Mouse (Mus musculus): ENCODE data around the gene Olfr707. TPM values are rescaled to one million over a fixed set of nuclear protein-coding genes. Genes with fewer than 3 reads are reported as not detected.

The Olfr707 gene
- total and polyA plus RNA-seq, 2 experiments from 2014 or later = not detected

DNA sequence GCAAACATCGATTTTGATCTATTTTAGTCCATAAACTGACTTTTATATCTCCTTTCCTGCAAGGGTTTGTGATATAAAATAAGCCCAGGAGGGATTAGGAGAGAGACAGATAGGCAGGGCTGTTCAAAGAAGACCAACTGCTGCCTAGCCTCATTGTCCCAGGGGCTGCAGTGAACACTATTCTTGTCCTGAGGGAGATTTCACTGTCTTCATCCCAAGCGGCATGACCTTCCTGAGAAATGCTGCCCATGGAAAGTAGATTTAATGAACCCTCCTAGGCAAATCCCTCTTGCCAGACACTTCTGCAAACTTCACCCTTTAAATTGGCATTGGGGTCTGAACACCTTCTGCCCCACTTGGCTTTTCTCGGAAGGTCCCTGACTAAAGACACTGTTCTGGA, 24.2 kb downstream of the Olfr707 start, which contains the start of gene Olfr705:
TSS of gene Olfr705 (minus strand) at position 101 of the 400 bp plus-strand sequence.
- Histone ChIP-seq H3K36me3 (ENCODE audit: insufficient read depth, low read length) (no peaks in the 10 kb centered on the region), H3K9me3 (ENCODE audit: low read length) (no peaks in the 10 kb centered on the region), H3K4me2 (ENCODE audit: low read depth, low read length, poor library complexity, severe bottlenecking) (no peak within 1 kb of the TSS), H3K9ac (replicated peaks; ENCODE audit: low read length, poor library complexity, severe bottlenecking) (no peak within 1 kb of the TSS), H3K4me3 (ENCODE audit: low read depth, low read length) (no peak within 1 kb of the TSS), H3K27me3 (ENCODE audit: insufficient read depth, low read length) (no peaks in the 10 kb centered on the region), H3K27ac (ENCODE audit: low read depth, low read length) (no peak within 1 kb of the TSS), H3K4me1 (ENCODE audit: insufficient read depth, low read length) (no peaks in the 10 kb centered on the region)
- DNase-seq (ENCODE audit: low spot score) = no peak
- TF ChIP-seq CTCF (IDR thresholded peaks at IDR 0.05) = no peak
- 84% methylated on average over 3 of the region's 3 CpGs for WGBS
- no peak for ATAC-seq (ENCODE audit: low FRiP score)

DNA sequence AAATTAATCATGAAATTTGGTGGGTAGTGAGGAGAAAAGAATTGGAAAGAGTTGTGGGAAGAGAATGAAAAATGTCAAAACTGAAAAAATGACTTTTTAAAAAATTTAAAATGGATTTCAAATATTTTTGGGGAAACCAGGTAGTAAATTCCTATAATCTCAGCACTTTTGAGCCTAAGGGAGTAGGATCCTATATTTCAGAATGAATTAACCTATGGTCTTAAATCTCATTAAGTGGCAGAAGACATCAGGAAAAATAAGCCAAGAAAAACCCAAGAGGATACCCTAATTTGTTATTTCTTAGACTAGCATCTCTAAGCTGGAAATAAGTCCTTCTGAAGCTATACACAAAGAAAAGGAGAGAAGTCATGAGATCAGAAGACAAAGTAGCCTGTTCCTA, 38.2 kb downstream of the Olfr707 start, which contains the start of gene Olfr704:
TSS of gene Olfr704 (plus strand) at position 301 of the 400 bp plus-strand sequence.
- Histone ChIP-seq H3K4me1 (ENCODE audit: insufficient read depth, low read length) (no peaks in the 10 kb centered on the region), H3K27me3 (ENCODE audit: insufficient read depth, low read length) (no peaks in the 10 kb centered on the region), H3K4me3 (ENCODE audit: low read depth, low read length) (no peak within 1 kb of the TSS), H3K4me2 (ENCODE audit: low read depth, low read length, poor library complexity, severe bottlenecking) (no peak within 1 kb of the TSS), H3K27ac (ENCODE audit: low read depth, low read length) (no peak within 1 kb of the TSS), H3K9ac (replicated peaks; ENCODE audit: low read length, poor library complexity, severe bottlenecking) (no peak within 1 kb of the TSS), H3K9me3 (ENCODE audit: low read length) (no peaks in the 10 kb centered on the region), H3K36me3 (ENCODE audit: insufficient read depth, low read length) (no peaks in the 10 kb centered on the region)
- no peak for TF ChIP-seq CTCF (IDR thresholded peaks at IDR 0.05)
- DNase-seq (ENCODE audit: low spot score) (no peak), ATAC-seq (ENCODE audit: low FRiP score) (no peak)

GRCm38 (mm10) chr7:106843060-106843459, 58.0 kb downstream of the Olfr707 start, which contains the start of gene Olfr703:
TSS of gene Olfr703 (plus strand) at chr7:106843360.
- Histone ChIP-seq H3K36me3 (ENCODE audit: insufficient read depth, low read length) (no peaks in the 10 kb centered on the region), H3K4me2 (ENCODE audit: low read depth, low read length, poor library complexity, severe bottlenecking) (no peak within 1 kb of the TSS), H3K27ac (ENCODE audit: low read depth, low read length) (no peak within 1 kb of the TSS), H3K4me3 (ENCODE audit: low read depth, low read length) (no peak within 1 kb of the TSS), H3K4me1 (ENCODE audit: insufficient read depth, low read length) (no peaks in the 10 kb centered on the region), H3K9ac (replicated peaks; ENCODE audit: low read length, poor library complexity, severe bottlenecking) (no peak within 1 kb of the TSS), H3K9me3 (ENCODE audit: low read length) (no peaks in the 10 kb centered on the region), H3K27me3 (ENCODE audit: insufficient read depth, low read length) (no peaks in the 10 kb centered on the region)
- ATAC-seq (ENCODE audit: low FRiP score) (no peak), DNase-seq (ENCODE audit: low spot score) (no peak)
- TF ChIP-seq CTCF (IDR thresholded peaks at IDR 0.05) = no peak
- WGBS = 62% methylated on average over 2 of the region's 2 CpGs

Other genes starting within 250 kb of the Olfr707 start
- not detected in 2 replicates for gene Olfr693, start 220.7 kb downstream of the Olfr707 start, total RNA-seq (2014; rRNA removed)
- not detected in 2 replicates for gene Olfr693, start 220.7 kb downstream of the Olfr707 start, polyA plus RNA-seq (2015; fragmentation: Nextera tagmentation; extraction: Ambion mirVana)
- gene Olfr694, start 209.4 kb downstream of the Olfr707 start, total RNA-seq (2014; rRNA removed) = not detected in 2 replicates
- not detected in 2 replicates for gene Olfr694, start 209.4 kb downstream of the Olfr707 start, polyA plus RNA-seq (2015; fragmentation: Nextera tagmentation; extraction: Ambion mirVana)
- gene Olfr695, start 184.8 kb downstream of the Olfr707 start, total RNA-seq (2014; rRNA removed) = not detected in 2 replicates
- gene Olfr695, start 184.8 kb downstream of the Olfr707 start, polyA plus RNA-seq (2015; fragmentation: Nextera tagmentation; extraction: Ambion mirVana) = not detected in 2 replicates
- 0.22 TPM in 1 of 2 replicates, not detected in the other for gene Olfr697, start 158.8 kb downstream of the Olfr707 start, total RNA-seq (2014; rRNA removed)
- gene Olfr697, start 158.8 kb downstream of the Olfr707 start, polyA plus RNA-seq (2015; fragmentation: Nextera tagmentation; extraction: Ambion mirVana) = not detected in 2 replicates
- gene Olfr698, start 145.8 kb downstream of the Olfr707 start, total RNA-seq (2014; rRNA removed) = not detected in 2 replicates
- gene Olfr698, start 145.8 kb downstream of the Olfr707 start, polyA plus RNA-seq (2015; fragmentation: Nextera tagmentation; extraction: Ambion mirVana) = not detected in 2 replicates
- not detected in 2 replicates for gene Olfr699, start 108.0 kb downstream of the Olfr707 start, total RNA-seq (2014; rRNA removed)
- not detected in 2 replicates for gene Olfr699, start 108.0 kb downstream of the Olfr707 start, polyA plus RNA-seq (2015; fragmentation: Nextera tagmentation; extraction: Ambion mirVana)
- not detected in 2 replicates for gene Olfr700, start 92.4 kb downstream of the Olfr707 start, total RNA-seq (2014; rRNA removed)
- gene Olfr700, start 92.4 kb downstream of the Olfr707 start, polyA plus RNA-seq (2015; fragmentation: Nextera tagmentation; extraction: Ambion mirVana) = not detected in 2 replicates
- gene Olfr701, start 87.1 kb downstream of the Olfr707 start, total RNA-seq (2014; rRNA removed) = not detected in 2 replicates
- not detected in 2 replicates for gene Olfr701, start 87.1 kb downstream of the Olfr707 start, polyA plus RNA-seq (2015; fragmentation: Nextera tagmentation; extraction: Ambion mirVana)
- not detected in 2 replicates for gene Olfr702, start 67.3 kb downstream of the Olfr707 start, total RNA-seq (2014; rRNA removed)
- not detected in 2 replicates for gene Olfr702, start 67.3 kb downstream of the Olfr707 start, polyA plus RNA-seq (2015; fragmentation: Nextera tagmentation; extraction: Ambion mirVana)
- gene Olfr703, start 57.9 kb downstream of the Olfr707 start, total RNA-seq (2014; rRNA removed) = not detected in 2 replicates
- gene Olfr703, start 57.9 kb downstream of the Olfr707 start, polyA plus RNA-seq (2015; fragmentation: Nextera tagmentation; extraction: Ambion mirVana) = not detected in 2 replicates
- gene Olfr704, start 38.1 kb downstream of the Olfr707 start, total RNA-seq (2014; rRNA removed) = not detected in 2 replicates
- gene Olfr704, start 38.1 kb downstream of the Olfr707 start, polyA plus RNA-seq (2015; fragmentation: Nextera tagmentation; extraction: Ambion mirVana) = not detected in 2 replicates
- not detected in 2 replicates for gene Olfr705, start 24.4 kb downstream of the Olfr707 start, total RNA-seq (2014; rRNA removed)
- gene Olfr705, start 24.4 kb downstream of the Olfr707 start, polyA plus RNA-seq (2015; fragmentation: Nextera tagmentation; extraction: Ambion mirVana) = not detected in 2 replicates
- gene Olfr706, start 13.1 kb downstream of the Olfr707 start, total RNA-seq (2014; rRNA removed) = not detected in 2 replicates
- not detected in 2 replicates for gene Olfr706, start 13.1 kb downstream of the Olfr707 start, polyA plus RNA-seq (2015; fragmentation: Nextera tagmentation; extraction: Ambion mirVana)
- gene Olfr1532-ps1, start 6.8 kb upstream of the Olfr707 start, total RNA-seq (2014; rRNA removed) = not detected in 2 replicates
- not detected in 2 replicates for gene Olfr1532-ps1, start 6.8 kb upstream of the Olfr707 start, polyA plus RNA-seq (2015; fragmentation: Nextera tagmentation; extraction: Ambion mirVana)
- gene Olfr709-ps1, start 31.0 kb upstream of the Olfr707 start, total RNA-seq (2014; rRNA removed) = not detected in 2 replicates
- gene Olfr709-ps1, start 31.0 kb upstream of the Olfr707 start, polyA plus RNA-seq (2015; fragmentation: Nextera tagmentation; extraction: Ambion mirVana) = not detected in 2 replicates
- not detected in 2 replicates for gene Olfr710, start 47.1 kb upstream of the Olfr707 start, total RNA-seq (2014; rRNA removed)
- not detected in 2 replicates for gene Olfr710, start 47.1 kb upstream of the Olfr707 start, polyA plus RNA-seq (2015; fragmentation: Nextera tagmentation; extraction: Ambion mirVana)
- gene Olfr6, start 62.7 kb upstream of the Olfr707 start, total RNA-seq (2014; rRNA removed) = not detected in 2 replicates
- gene Olfr6, start 62.7 kb upstream of the Olfr707 start, polyA plus RNA-seq (2015; fragmentation: Nextera tagmentation; extraction: Ambion mirVana) = not detected in 2 replicates
- not detected in 2 replicates for gene Olfr711, start 74.2 kb upstream of the Olfr707 start, total RNA-seq (2014; rRNA removed)
- gene Olfr711, start 74.2 kb upstream of the Olfr707 start, polyA plus RNA-seq (2015; fragmentation: Nextera tagmentation; extraction: Ambion mirVana) = not detected in 2 replicates
- not detected in 2 replicates for gene Olfr2, start 104.8 kb upstream of the Olfr707 start, total RNA-seq (2014; rRNA removed)
- not detected in 2 replicates for gene Olfr2, start 104.8 kb upstream of the Olfr707 start, polyA plus RNA-seq (2015; fragmentation: Nextera tagmentation; extraction: Ambion mirVana)
- gene Olfr713, start 129.9 kb upstream of the Olfr707 start, total RNA-seq (2014; rRNA removed) = not detected in 2 replicates
- gene Olfr713, start 129.9 kb upstream of the Olfr707 start, polyA plus RNA-seq (2015; fragmentation: Nextera tagmentation; extraction: Ambion mirVana) = not detected in 2 replicates
- not detected in 2 replicates for gene Olfr714, start 169.7 kb upstream of the Olfr707 start, total RNA-seq (2014; rRNA removed)
- not detected in 2 replicates for gene Olfr714, start 169.7 kb upstream of the Olfr707 start, polyA plus RNA-seq (2015; fragmentation: Nextera tagmentation; extraction: Ambion mirVana)
- gene Olfr17, start 192.0 kb upstream of the Olfr707 start, total RNA-seq (2014; rRNA removed) = not detected in 2 replicates
- gene Olfr17, start 192.0 kb upstream of the Olfr707 start, polyA plus RNA-seq (2015; fragmentation: Nextera tagmentation; extraction: Ambion mirVana) = not detected in 2 replicates
- not detected in 2 replicates for gene Olfr715b, start 209.1 kb upstream of the Olfr707 start, total RNA-seq (2014; rRNA removed)
- gene Olfr715b, start 209.1 kb upstream of the Olfr707 start, polyA plus RNA-seq (2015; fragmentation: Nextera tagmentation; extraction: Ambion mirVana) = not detected in 2 replicates
- not detected in 2 replicates for gene Olfr715, start 229.8 kb upstream of the Olfr707 start, total RNA-seq (2014; rRNA removed)
- not detected in 2 replicates for gene Olfr715, start 229.8 kb upstream of the Olfr707 start, polyA plus RNA-seq (2015; fragmentation: Nextera tagmentation; extraction: Ambion mirVana)
- not detected in 2 replicates for gene Olfr716, start 237.1 kb upstream of the Olfr707 start, total RNA-seq (2014; rRNA removed)
- gene Olfr716, start 237.1 kb upstream of the Olfr707 start, polyA plus RNA-seq (2015; fragmentation: Nextera tagmentation; extraction: Ambion mirVana) = not detected in 2 replicates

All from midbrain, postnatal 0 days (tissue).